Mouse (Mus musculus) intestine, postnatal 0 days (tissue): ENCODE measurements around the gene Camkk1. TPM values are rescaled to one million over a fixed set of nuclear protein-coding genes. Genes with fewer than 3 reads are reported as not detected.

Experiments used
- ATAC-seq: fragments of 200-750 bp; cut with Nextera tagmentation; 2 replicates; pipeline ENCODE4 v1.8.0; 2017; ENCODE audit warnings: mild to moderate bottlenecking, moderate TSS enrichment, moderate library complexity
- H3K27ac ChIP-seq: fragments of 300-500 bp; sonication (generic); 2 replicates; pipeline ENCODE4 v1.5.1; 2014; ENCODE audit warnings: mild to moderate bottlenecking, low read depth, low read length, moderate library complexity
- H3K27me3 ChIP-seq: fragments of 300-500 bp; sonication (generic); replicated peaks from 2 replicates; pipeline ENCODE4 v1.6.1; 2014; ENCODE audit warnings: low read length, mixed read lengths; ENCODE audit not compliant: control insufficient read depth, insufficient read depth
- H3K36me3 ChIP-seq: fragments of 300-500 bp; sonication (generic); 2 replicates; pipeline ENCODE4 v1.6.1; 2014; ENCODE audit warnings: mild to moderate bottlenecking, moderate library complexity; ENCODE audit not compliant: control insufficient read depth, insufficient read depth
- H3K4me1 ChIP-seq: fragments of 300-500 bp; sonication (generic); replicated peaks from 2 replicates; pipeline ENCODE4 v1.6.1; 2014; ENCODE audit warnings: antibody characterized with exemption, low read length, mixed read lengths; ENCODE audit not compliant: control insufficient read depth, insufficient read depth
- H3K4me2 ChIP-seq: fragments of 300-500 bp; sonication (generic); replicated peaks from 2 replicates; pipeline ENCODE4 v1.6.1; 2014; ENCODE audit warnings: low read depth, mild to moderate bottlenecking, moderate library complexity
- H3K4me3 ChIP-seq: fragments of 300-500 bp; sonication (generic); 2 replicates; pipeline ENCODE4 v1.5.1; 2014; ENCODE audit warnings: low read depth, low read length
- H3K9ac ChIP-seq: fragments of 300-500 bp; sonication (generic); 2 replicates; pipeline ENCODE4 v1.6.1; 2014; ENCODE audit warnings: mild to moderate bottlenecking, low read depth, low read length
- H3K9me3 ChIP-seq: fragments of 300-500 bp; sonication (generic); 2 replicates; pipeline ENCODE4 v1.6.1; 2016; ENCODE audit warnings: mixed run types; ENCODE audit not compliant: control insufficient read depth
- CTCF ChIP-seq: sonication (generic); IDR thresholded peaks from 2 replicates; pipeline ENCODE4 v1.5.1; 2016; ENCODE audit warnings: low read depth, mild to moderate bottlenecking, control low read depth, antibody characterized with exemption, moderate library complexity
- WGBS: fragments of 180-500 bp; shearing (Covaris S2); extraction: QIAGEN DNeasy Blood & Tissue Kit; methylation state at CpG from one replicate; pipeline ENCODE4 v1.1.7; 2014; 5-methylcytosine and 5-hydroxymethylcytosine counted together
- polyA plus RNA-seq: library from polyadenylated mRNA; unstranded; fragments of >200 nt; fragmentation: Nextera tagmentation; extraction: Ambion mirVana; gene quantifications from 2 replicates; pipeline ENCODE4 v1.2.1, GENCODE M21; 2015

Gene Camkk1
- polyA plus RNA-seq, 1 experiment from 2014 or later, result 3.5 TPM

DNA sequence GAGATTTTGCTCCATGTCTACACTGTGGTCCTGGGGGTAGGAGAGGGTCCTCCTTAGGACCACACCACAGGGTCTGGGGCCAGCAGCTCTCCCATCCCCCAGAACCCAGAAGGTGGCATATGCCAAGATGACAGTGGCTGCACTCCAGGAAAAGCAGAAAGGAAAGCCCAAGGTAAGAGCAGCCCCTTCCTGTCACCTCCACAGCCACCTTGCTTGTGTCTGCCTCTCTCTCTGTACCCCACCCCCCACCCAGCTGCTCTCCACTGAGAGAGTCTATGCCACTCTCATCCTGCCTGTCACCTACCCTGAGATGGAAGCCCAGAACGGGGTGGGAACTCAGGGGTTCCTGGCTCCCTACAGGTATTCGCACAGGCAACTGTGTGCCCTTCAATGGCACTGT is 10.0 kb upstream of the Camkk1 start:
- Histone ChIP-seq H3K9ac (no peak overlapping the region), H3K4me3 (no peak overlapping the region), H3K36me3 (no peaks in the 10 kb centered on the region), H3K4me1 (no peaks in the 10 kb centered on the region), H3K4me2 (no peak overlapping the region), H3K27me3 (no peaks in the 10 kb centered on the region), H3K9me3 (no peaks in the 10 kb centered on the region), H3K27ac (no peak overlapping the region)
- TF ChIP-seq CTCF, result no peak
- WGBS, result 75% methylated on average over 2 of the region's 2 CpGs
- no peak for ATAC-seq

- 60% methylated on average over 13 of the region's 13 CpGs for WGBS
- Histone ChIP-seq H3K36me3 (no peaks in the 10 kb centered on the region), H3K27me3 (no peaks in the 10 kb centered on the region), H3K4me1 (no peaks in the 10 kb centered on the region), H3K27ac (no peak overlapping the region), H3K4me3 (no peak overlapping the region), H3K4me2 (no peak overlapping the region), H3K9ac (no peak overlapping the region), H3K9me3 (no peaks in the 10 kb centered on the region)
- no peak for TF ChIP-seq CTCF
- ATAC-seq, result no peak
These were observed 9.1 kb upstream of the Camkk1 start for GRCm38 (mm10) chr11:73009531-73010274.

DNA sequence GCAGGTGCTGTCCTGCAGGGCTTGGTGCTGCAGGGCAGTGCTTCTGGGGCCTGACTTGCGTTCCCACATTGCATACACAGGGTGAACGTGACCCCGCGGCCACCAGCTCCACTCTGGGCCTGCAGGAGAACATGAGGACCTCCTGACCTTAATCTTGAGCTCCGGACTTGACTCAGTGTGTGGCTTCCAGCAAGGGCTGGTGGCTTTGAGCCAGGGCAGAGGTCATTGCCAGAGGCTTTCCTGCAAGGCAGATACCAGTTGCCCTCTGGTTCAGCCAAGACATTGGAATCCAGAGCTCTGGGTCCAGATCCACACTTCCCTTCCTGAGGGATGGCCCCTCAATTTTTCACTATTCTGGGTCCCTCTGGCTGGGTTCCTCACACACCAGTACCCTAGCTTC is 4.8 kb upstream of the Camkk1 start:
- H3K9ac ChIP-seq, result no peak overlapping the region
- no peak for TF ChIP-seq CTCF
- no peaks in the 10 kb centered on the region for H3K9me3 ChIP-seq
- WGBS, result 75% methylated on average over 5 of the region's 5 CpGs
- H3K27me3 ChIP-seq, result no peaks in the 10 kb centered on the region
- no peak overlapping the region for H3K4me2 ChIP-seq
- H3K36me3 ChIP-seq, result no peaks in the 10 kb centered on the region
- no peak overlapping the region for H3K27ac ChIP-seq
- no peaks in the 10 kb centered on the region for H3K4me1 ChIP-seq
- no peak overlapping the region for H3K4me3 ChIP-seq
- no peak for ATAC-seq

DNA sequence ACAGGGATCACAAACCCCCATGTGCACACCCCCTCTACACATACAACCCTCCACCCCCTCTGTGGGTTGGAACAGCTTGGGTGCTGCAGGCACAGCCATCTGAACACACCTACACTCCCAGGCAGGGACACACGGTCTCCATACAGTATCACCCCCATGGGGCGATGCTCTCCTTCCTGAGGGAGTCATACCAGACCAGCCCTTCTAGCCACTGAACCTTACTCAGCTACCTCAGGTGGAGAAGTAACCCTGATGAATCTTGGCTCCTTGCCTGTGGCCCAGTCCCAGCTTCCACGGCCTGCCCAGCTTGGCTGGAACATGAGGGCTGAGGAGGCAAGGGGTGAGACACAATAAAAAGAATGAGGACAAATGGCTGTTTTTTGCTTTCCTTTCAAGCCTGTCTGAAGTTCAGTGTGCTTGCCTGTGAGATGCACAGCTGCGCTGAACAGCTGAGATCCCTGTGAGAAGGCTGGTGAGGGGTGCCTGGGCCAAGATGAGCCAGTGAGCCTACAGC is 3.9 kb upstream of the Camkk1 start:
- Histone ChIP-seq H3K4me1 (no peaks in the 10 kb centered on the region), H3K4me2 (no peak overlapping the region), H3K4me3 (no peak overlapping the region), H3K9me3 (no peaks in the 10 kb centered on the region), H3K27me3 (peaks cover 6% of the 10 kb centered on the region; the same call in 1 of the 2 replicates), H3K9ac (no peak overlapping the region), H3K27ac (no peak overlapping the region), H3K36me3 (no peaks in the 10 kb centered on the region)
- TF ChIP-seq CTCF, result no peak
- ATAC-seq, result no peak
- WGBS, result 81% methylated on average over 4 of the region's 4 CpGs

- TF ChIP-seq CTCF, result no peak
- Histone ChIP-seq H3K9me3 (no peaks in the 10 kb centered on the region), H3K27me3 (peaks cover 6% of the 10 kb centered on the region; the same call in 1 of the 2 replicates), H3K27ac (no peak overlapping the region), H3K4me1 (no peaks in the 10 kb centered on the region), H3K4me3 (no peak overlapping the region), H3K9ac (no peak overlapping the region), H3K36me3 (no peaks in the 10 kb centered on the region), H3K4me2 (no peak overlapping the region)
- no peak for ATAC-seq
- 58% methylated on average over 5 of the region's 5 CpGs for WGBS
These were observed 3.3 kb upstream of the Camkk1 start for GRCm38 (mm10) chr11:73015391-73016102.

GRCm38 (mm10) chr11:73016103-73016420 is 2.7 kb upstream of the Camkk1 start:
- ATAC-seq, result no peak
- no peaks in the 10 kb centered on the region for H3K9me3 ChIP-seq
- H3K27ac ChIP-seq, result no peak overlapping the region
- peaks cover 6% of the 10 kb centered on the region; the same call in 1 of the 2 replicates for H3K27me3 ChIP-seq
- H3K4me2 ChIP-seq, result no peak overlapping the region
- H3K9ac ChIP-seq, result no peak overlapping the region
- TF ChIP-seq CTCF, result no peak
- 74% methylated on average over 6 of the region's 6 CpGs for WGBS
- H3K4me3 ChIP-seq, result no peak overlapping the region
- H3K36me3 ChIP-seq, result no peaks in the 10 kb centered on the region
- no peaks in the 10 kb centered on the region for H3K4me1 ChIP-seq
